Mouse (Mus musculus) left cerebral cortex, postnatal 14 days (tissue): ENCODE measurements around the gene Per3. TPM values are rescaled to one million over a fixed set of nuclear protein-coding genes. Genes with fewer than 3 reads are reported as not detected.

Experiments
- DNase-seq, 2 experiments: peaks; one replicate each; pipeline ENCODE4 v3.0.0; 2021 to 2022; ENCODE audit warnings: low spot score in 2 of 2, mixed read lengths in 1 of 2
- intact Hi-C: fragments of 180-260 bp; cut with DNase I; formaldehyde crosslinking; loops from one replicate; pipeline ENCODE4 v1.15.1; 2025
- long read RNA-seq, 2 experiments: library from polyadenylated mRNA; stranded (forward); transcript quantifications; one replicate each; pipeline ENCODE4 v2.0.0; 2021
- total RNA-seq, 2 experiments: library from RNA; stranded (reverse); gene quantifications; 2 replicates each; pipeline ENCODE4 v1.2.3; 2021

The Per3 gene
- 10 to 100 TPM; 21.4 to 21.5 TPM for total RNA-seq
- long read RNA-seq, experiment 1, partial matches to known transcripts: 5 of 12 reads
- long read RNA-seq, experiment 1, other reads (novel, unspliced or antisense): 5 of 12 reads
- long read RNA-seq, experiment 2, partial matches to known transcripts: 3 of 5 reads
- long read RNA-seq, experiment 2, other reads (novel, unspliced or antisense): 2 of 5 reads

DNA sequence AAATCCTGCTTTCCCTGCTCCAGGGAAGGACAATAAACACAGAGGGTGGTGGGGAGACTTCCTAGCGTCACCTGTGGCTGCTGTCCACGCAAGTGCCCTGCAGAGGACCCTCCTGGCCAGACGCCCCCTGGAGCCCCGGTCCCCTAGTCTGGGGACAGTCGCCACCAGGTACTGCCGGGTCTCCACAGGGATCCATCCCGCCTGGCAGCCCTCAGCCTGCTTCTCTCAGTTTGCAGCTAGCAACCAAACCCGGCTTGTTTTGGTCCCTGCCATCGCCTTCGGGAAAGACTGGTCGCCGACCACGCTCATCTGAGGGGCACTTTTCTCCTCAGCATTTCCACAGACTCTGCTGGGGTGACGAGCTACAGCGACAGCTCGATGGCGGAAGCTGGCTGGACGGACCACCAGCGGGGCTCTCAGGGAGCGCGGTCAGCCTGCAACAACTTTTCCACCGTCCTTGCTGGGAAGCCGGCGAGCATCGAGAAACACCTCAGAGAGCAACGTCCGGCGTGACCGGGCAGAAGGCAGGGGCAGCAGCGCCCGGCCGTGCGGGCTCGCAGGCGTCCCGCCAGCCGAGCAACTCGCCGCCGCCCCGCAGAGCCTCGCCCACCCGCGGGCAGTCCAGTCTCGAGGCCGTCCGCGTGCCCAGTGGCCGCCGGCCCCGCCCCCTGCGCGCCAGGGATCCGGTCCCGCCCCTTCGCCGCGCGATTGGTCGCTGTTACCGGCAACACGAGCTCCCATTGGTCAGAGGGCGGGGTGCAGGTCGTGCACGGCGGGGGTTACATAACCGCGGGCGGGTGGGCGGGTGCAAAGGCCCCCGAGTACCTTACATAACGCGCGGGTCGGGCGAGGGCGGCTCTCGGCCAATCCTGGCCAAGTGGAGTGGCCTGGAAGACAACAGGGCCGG lies at the start of gene Per3:
Gene Per3, minus strand, starts transcription at position 629 of the 907 bp plus-strand sequence.
- peak; percentile 98 for DNase-seq
- intact Hi-C loops: no loop called here

DNA sequence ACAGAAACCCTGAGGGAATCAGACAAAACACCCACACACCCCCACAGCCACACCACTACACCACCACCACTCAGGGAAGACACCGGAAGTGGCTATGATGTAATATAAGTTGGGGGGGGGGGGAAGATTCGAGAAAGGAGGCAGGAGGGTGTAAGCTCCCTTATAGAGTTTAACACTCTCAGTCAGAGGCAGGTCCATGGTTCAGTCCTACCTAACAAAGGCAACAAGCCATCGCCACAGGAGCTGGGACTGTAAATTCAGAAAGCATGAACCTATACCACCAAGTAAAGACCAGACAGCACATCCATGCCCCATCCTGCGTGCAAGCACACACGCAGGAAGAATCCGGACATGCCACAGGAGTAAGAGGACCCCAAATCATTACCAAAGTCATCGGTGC lies 44.8 kb upstream of the Per3 start, which contains the start of gene Gm13090:
Gene Gm13090, plus strand, starts transcription at position 301 of the 400 bp plus-strand sequence.
- DNase-seq: no peak
- intact Hi-C loops: no loop called here

GRCm38 (mm10) chr4:151088819-151089218 lies 44.4 kb upstream of the Per3 start:
- intact Hi-C loops: no loop called here

DNA sequence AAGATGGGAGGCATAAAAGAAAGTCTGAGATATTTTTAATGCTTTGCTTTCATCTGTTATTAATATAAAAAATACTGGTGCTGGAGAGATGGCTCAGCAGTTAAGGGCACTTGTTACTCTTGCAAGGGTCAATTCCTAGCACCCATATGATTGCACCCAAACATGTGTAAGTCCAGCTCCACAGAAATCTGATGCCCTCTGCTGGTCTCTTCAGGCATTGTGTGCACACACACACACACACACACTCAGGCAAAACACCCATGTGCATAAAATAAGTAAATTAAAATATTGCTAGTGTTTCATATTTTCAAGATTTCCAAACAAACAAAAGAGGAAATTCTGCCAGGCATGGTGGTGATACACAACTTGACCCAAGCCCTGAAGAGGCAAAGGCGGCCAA lies 42.9 kb upstream of the Per3 start:
- intact Hi-C loops: no loop called here
- no peak for DNase-seq

More at GRCm38 (mm10) chr4:151088819-151089218, 44.4 kb upstream of the Per3 start:
- DNase-seq: no peak

DNA sequence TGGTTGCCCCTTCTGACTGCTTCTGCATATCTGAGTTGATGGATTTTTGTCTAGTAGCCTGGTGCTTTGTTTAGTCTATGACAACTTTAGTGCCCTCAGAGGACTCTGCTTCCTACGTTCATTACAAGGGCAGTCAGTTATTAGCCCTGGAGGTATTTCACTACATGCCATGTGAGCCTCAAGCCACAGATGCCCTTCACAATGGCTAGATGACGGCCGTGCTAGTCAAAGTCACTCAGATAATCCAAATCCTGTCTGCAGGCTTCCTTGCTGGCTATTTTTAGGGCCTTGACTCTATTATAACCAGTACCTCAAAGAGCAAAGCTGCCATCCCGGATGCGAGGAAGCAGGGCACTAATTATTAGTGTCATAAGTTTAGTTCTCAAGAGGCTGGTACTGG lies 38.6 kb upstream of the Per3 start:
- DNase-seq: no peak
- intact Hi-C loops: no loop called here

DNA sequence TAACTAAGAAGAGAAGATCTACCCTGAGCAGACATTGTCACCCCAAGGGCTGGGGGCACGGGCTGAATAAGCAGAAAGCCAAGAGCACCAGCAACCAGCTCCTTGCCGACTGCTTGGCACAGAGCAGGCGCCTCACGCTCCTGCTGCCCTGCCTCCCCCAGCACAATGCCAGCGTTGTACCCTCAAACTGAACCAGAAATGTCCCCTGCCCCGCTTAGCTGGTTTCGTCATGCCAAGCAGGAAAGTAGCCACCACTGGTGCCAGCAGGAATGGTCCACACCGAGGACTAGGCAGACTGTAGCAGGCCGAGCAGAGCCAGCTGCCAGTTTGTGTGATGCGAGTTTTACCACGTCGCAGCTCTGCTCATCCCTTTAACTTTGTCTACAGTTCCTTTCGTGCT lies 37.5 kb upstream of the Per3 start:
- intact Hi-C loops: no loop called here
- DNase-seq: no peak

- no peak for DNase-seq
- intact Hi-C loops: no loop called here
Observed at GRCm38 (mm10) chr4:151081355-151081754, 36.9 kb upstream of the Per3 start.

DNA sequence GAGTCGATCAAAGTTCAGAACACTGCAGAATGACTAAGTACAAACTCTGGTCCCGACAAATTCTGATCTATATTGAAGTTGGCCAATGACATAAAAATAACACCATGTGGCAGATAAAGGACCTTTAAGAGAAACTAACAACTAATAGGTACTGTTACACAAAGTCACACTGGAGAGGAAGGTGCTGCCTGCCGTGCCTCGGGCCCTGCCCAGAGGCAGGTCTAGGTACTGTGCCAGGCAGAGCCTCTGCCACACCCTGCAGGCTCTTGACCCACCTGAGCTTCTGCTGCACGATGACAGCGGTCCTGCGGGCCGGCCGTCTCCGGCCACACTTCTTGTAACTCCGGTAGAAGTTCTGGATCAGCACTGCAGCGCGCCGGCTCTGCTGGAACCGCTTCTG lies 30.4 kb upstream of the Per3 start:
- no peak for DNase-seq
- intact Hi-C loops: no loop called here

DNA sequence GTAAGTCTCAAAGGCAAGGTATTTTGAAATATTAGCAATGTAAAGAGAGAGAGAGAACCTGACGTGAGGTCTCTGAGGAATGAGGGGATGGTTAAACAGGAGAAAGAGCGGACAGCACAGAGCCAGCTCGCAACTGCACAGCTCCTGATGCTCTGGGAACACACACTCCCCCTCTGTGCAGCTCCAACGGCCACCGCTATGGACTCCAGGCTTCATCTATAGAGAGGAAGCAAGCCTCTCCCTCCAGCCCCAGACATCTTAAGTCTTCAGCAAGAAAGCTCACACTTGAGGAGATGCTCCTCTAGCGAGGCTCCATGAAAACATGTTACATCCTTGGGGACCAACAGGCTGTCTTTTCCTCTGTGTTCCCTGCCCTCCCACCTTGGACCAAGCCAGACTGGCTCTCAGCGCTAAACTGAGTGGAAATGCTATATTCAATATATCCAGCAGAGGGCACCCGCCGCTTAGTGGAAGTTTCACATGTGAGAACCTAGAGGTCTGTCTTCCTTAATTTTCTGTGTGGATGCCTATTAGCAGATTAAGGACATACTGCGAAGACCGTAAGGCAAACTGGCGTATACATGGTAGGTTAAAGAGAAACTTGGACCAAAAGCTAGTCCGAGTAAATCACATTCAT lies 28.8 kb upstream of the Per3 start:
- intact Hi-C loops: loop anchor here (1.0 kb wide), 1 partner anchor 66 kb away; no protein-coding TSS in a partner anchor

DNA sequence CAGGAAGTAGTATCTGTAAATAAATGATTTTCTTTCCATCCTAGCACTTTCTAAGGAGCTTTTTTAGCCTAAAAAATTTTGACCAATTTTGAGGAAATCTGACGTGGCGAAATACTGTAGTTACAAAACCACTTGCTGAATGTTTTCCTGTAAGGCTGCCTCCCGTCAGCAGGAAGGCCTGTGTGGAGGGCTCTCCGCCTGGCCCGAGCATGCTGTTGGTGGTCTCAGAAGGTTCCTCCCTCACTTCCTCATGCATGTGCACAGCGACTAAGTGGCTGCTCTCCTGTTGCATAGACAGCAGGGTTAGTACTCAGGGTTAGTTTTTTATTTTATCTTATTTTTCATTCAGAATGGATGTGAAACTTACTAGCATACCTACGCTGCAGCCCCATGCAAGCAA lies 26.5 kb upstream of the Per3 start:
- DNase-seq: no peak
- intact Hi-C loops: no loop called here

More for the DNA sequence above, 28.8 kb upstream of the Per3 start:
- peak; percentile 88 to 90 for DNase-seq

DNA sequence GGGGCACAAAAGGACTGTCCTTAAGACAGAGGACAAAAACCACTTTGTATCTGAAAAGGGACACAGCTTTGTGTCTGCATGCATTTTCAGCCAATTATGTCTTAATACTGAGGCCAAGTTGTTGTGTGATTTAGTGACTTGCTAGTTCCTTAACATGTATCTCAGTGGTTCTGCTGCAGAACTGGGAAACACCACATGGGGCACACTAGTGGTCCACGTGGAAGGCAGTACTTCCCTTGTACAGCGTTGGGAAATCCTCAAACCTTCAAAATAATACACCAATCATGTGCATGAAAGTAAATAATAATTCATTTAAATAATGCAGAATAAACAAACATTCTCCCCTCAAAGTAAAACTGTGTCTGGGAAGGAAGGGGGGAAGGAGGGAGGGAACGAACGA lies 24.3 kb upstream of the Per3 start:
- intact Hi-C loops: no loop called here
- no peak for DNase-seq

GRCm38 (mm10) chr4:151059566-151059965 lies 15.1 kb upstream of the Per3 start:
- no peak for DNase-seq
- intact Hi-C loops: no loop called here

DNA sequence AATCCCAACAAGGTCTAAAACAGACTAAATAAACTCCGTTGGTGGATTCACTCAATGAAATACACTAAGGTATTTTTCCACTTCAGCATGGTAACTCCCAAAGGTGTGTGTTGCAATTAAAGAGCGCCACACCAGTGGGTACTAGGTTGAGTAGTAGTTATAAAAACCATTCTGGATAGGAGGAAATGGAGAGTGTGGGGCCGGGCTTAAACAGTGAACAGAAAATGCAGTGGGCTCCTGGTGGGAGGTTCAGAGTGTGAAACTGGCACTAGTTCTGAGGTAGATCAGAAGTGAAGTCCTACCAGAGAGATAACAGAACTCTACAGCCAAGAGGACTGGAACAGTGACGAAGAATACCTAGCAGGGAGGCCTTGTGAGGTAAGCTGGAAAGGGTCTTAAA lies 14.2 kb upstream of the Per3 start:
- no peak for DNase-seq
- intact Hi-C loops: no loop called here

DNA sequence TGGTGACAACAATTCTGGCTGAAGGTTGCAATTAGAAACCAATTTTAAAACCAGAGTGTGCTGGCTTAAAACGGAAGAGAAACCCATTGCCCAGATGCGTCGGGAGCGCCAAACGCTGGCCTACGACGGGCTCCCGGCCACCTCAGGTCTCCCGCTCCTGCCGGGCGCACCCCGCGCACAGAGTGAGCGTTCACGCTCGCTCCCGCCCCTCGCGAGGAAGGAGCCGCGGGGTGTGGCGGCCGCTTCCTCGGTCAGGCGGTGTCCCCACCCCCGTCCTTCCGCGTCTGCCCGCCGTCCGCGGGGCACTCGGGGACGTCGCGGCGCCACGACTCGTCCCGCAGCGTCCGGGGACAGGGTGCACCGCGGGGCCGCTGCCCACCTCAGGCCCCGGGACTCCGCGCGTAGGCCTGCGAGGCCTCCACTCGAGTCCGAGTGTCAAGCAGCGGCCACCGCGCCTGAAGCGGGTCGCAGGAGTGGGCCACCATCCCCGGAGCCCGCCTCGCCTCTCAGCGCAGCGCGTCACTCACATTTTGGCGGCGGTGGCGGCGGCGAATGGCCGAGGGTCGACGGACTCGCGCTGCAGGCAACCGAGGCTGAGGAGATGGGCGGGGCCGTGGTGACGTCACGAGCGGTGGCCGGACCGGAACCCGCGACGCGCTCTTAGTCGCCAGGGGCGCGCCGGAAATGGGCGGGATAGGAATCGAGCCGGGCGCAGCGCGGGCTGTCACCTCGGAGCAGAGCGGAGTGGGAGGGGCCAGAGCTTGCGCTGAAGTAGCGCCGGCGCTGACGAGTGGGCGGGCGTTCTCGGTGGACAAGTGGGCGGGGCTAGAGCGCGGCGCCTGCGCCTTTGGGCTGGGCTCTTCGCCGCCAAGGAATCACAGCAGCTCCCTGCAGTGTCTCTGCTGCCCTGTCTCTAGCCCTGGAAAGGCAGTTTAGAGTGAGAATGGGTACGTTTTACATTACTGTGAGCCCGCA lies 13.2 kb upstream of the Per3 start, which contains the start of gene Vamp3:
Gene Vamp3, minus strand, starts transcription at position 617 of the 975 bp plus-strand sequence.
- peak; percentile 99 for DNase-seq
- intact Hi-C loops: no loop called here

GRCm38 (mm10) chr4:151051162-151051561 lies 6.7 kb upstream of the Per3 start:
- intact Hi-C loops: no loop called here

DNA sequence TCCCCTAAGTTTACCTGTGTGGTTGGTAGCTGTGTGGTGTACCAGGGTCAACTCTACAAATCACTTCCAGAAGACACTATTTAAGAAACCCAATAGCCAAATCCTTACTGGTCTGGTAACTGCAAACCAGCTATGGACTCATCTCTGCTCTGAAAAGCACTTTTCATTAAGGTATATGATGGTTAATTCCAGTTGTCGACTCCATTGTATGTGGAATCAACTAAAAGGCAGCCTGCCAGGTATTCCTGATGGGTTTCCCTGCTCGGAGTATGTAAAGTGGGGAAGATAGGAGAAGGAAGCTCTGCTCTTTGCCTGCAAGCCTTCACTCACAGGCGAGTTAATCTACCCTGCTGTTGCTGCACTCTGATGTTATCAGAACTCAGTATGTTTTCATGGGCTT lies 2.1 kb upstream of the Per3 start:
- DNase-seq: no peak
- intact Hi-C loops: no loop called here

More at GRCm38 (mm10) chr4:151051162-151051561, 6.7 kb upstream of the Per3 start:
- DNase-seq: no peak

DNA sequence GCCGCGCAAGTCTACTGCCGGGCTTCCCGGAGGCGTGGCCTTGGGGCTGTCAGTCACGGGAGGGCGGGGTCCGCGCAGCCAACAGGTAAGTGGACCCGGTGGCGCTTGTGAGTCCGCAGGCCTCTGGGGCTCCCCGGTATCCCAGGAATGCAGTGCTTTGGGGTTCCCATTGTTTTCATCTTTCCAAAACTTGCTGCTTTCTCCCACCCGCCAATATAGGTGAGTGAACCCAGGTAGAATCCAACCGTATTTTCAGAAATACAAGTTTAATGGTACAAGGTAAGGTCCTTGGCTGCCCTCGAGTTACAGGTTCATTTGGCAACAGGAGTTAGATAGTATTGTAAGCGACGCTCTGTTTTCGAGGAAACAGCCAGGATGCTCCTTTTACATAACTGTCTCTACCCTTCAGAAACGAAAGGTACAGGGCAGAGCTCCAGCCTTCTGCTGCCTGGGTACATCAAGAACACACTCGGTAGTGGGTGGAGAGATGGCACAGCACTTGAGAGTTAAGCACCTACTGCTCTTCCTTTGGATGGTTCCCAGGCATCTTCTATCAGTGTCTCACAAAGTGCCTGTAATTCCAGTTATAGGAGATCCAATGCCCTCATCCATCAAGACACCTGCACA lies 592 bp upstream of the Per3 start:
- peak; percentile 43 to 77 for DNase-seq
- intact Hi-C loops: no loop called here

DNA sequence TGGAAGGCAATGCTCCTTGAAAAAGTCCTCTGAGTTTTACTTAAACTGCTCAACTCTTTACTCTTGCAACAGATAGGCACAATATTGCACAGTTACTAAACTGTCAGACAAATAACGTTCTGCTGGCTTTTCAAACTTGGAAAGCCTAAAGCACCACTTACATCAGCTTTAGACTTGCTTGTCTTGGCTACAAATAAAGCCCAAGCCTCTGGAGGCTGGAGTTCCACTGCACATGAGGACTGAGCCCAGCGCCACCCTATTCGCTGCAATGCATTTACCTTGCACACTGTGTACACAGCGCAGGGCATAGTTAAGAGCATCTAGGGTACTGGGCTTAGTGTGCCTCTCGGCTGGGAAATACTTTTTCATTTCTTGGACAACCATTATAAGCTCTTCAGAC lies 1.2 kb downstream of the Per3 start:
- intact Hi-C loops: no loop called here

GRCm38 (mm10) chr4:151041506-151041905 lies 3.0 kb downstream of the Per3 start:
- intact Hi-C loops: no loop called here
- DNase-seq: peak; percentile 48 to 68

More for the DNA sequence above, 1.2 kb downstream of the Per3 start:
- DNase-seq: no peak
